Mouse (Mus musculus): ENCODE results near the gene Cacna2d1. TPM values are rescaled to one million over a fixed set of nuclear protein-coding genes. Genes with fewer than 3 reads are reported as not detected.

Cacna2d1 gene
- polyA plus RNA-seq, 1 experiment = 184 TPM

GRCm38 (mm10) chr5:16293825-16294224 is 359.3 kb downstream of the Cacna2d1 start:
- 41% methylated on average over 4 of the region's 4 CpGs for WGBS
- H3K27ac ChIP-seq (ENCODE audit: insufficient read depth, low read depth, low read length) = no peak overlapping the region

GRCm38 (mm10) chr5:16294708-16295107 is 360.2 kb downstream of the Cacna2d1 start:
- H3K4me1 ChIP-seq (ENCODE audit: control insufficient read depth, insufficient read depth, low read length) = no peaks in the 10 kb centered on the region
- no peak overlapping the region for H3K4me3 ChIP-seq (ENCODE audit: insufficient read depth, low read depth, low read length)
- no peak overlapping the region for H3K27ac ChIP-seq (ENCODE audit: insufficient read depth, low read depth, low read length)
- TF ChIP-seq POLR2A (IDR thresholded peaks at IDR 0.05; ENCODE audit: insufficient read depth, low read depth, low read length) = no peak
- TF ChIP-seq CTCF (IDR thresholded peaks at IDR 0.05; ENCODE audit: insufficient read depth, low read depth, low read length) = no peak
- WGBS = 55% methylated on average over 4 of the region's 4 CpGs

More at GRCm38 (mm10) chr5:16293825-16294224, 359.3 kb downstream of the Cacna2d1 start:
- TF ChIP-seq POLR2A (IDR thresholded peaks at IDR 0.05; ENCODE audit: insufficient read depth, low read depth, low read length) (no peak), CTCF (IDR thresholded peaks at IDR 0.05; ENCODE audit: insufficient read depth, low read depth, low read length) (no peak)
- Histone ChIP-seq H3K4me3 (ENCODE audit: insufficient read depth, low read depth, low read length) (no peak overlapping the region), H3K4me1 (ENCODE audit: control insufficient read depth, insufficient read depth, low read length) (no peaks in the 10 kb centered on the region)

- Histone ChIP-seq H3K4me3 (ENCODE audit: insufficient read depth, low read depth, low read length) (no peak overlapping the region), H3K27ac (ENCODE audit: insufficient read depth, low read depth, low read length) (no peak overlapping the region), H3K4me1 (ENCODE audit: control insufficient read depth, insufficient read depth, low read length) (no peaks in the 10 kb centered on the region)
- WGBS = 70% methylated on average over 4 of the region's 4 CpGs
- TF ChIP-seq POLR2A (IDR thresholded peaks at IDR 0.05; ENCODE audit: insufficient read depth, low read depth, low read length) (no peak), CTCF (IDR thresholded peaks at IDR 0.05; ENCODE audit: insufficient read depth, low read depth, low read length) (no peak)
These were observed 362.8 kb downstream of the Cacna2d1 start for GRCm38 (mm10) chr5:16297170-16297771.

- TF ChIP-seq POLR2A (IDR thresholded peaks at IDR 0.05; ENCODE audit: insufficient read depth, low read depth, low read length) (no peak), CTCF (IDR thresholded peaks at IDR 0.05; ENCODE audit: insufficient read depth, low read depth, low read length) (no peak)
- no peaks in the 10 kb centered on the region for H3K4me1 ChIP-seq (ENCODE audit: control insufficient read depth, insufficient read depth, low read length)
- WGBS = 60% methylated on average over 6 of the region's 6 CpGs
- no peak overlapping the region for H3K27ac ChIP-seq (ENCODE audit: insufficient read depth, low read depth, low read length)
- H3K4me3 ChIP-seq (ENCODE audit: insufficient read depth, low read depth, low read length) = no peak overlapping the region
These were observed 365.1 kb downstream of the Cacna2d1 start for GRCm38 (mm10) chr5:16299631-16300030.

GRCm38 (mm10) chr5:16309168-16310006 is 374.9 kb downstream of the Cacna2d1 start:
- 28% methylated on average over 7 of the region's 7 CpGs for WGBS
- no peaks in the 10 kb centered on the region for H3K4me1 ChIP-seq (ENCODE audit: control insufficient read depth, insufficient read depth, low read length)
- no peak for TF ChIP-seq CTCF (IDR thresholded peaks at IDR 0.05; ENCODE audit: insufficient read depth, low read depth, low read length)
- TF ChIP-seq POLR2A (IDR thresholded peaks at IDR 0.05; ENCODE audit: insufficient read depth, low read depth, low read length) = no peak
- H3K4me3 ChIP-seq (ENCODE audit: insufficient read depth, low read depth, low read length) = no peak overlapping the region
- H3K27ac ChIP-seq (ENCODE audit: insufficient read depth, low read depth, low read length) = no peak overlapping the region

- Histone ChIP-seq H3K27ac (ENCODE audit: insufficient read depth, low read depth, low read length) (no peak overlapping the region), H3K4me3 (ENCODE audit: insufficient read depth, low read depth, low read length) (no peak overlapping the region), H3K4me1 (ENCODE audit: control insufficient read depth, insufficient read depth, low read length) (no peaks in the 10 kb centered on the region)
- 81% methylated on average over 5 of the region's 5 CpGs for WGBS
- TF ChIP-seq CTCF (IDR thresholded peaks at IDR 0.05; ENCODE audit: insufficient read depth, low read depth, low read length) = no peak
These were observed 379.8 kb downstream of the Cacna2d1 start for GRCm38 (mm10) chr5:16314242-16314641.

GRCm38 (mm10) chr5:16315983-16316390 is 381.5 kb downstream of the Cacna2d1 start:
- Histone ChIP-seq H3K4me3 (ENCODE audit: insufficient read depth, low read depth, low read length) (no peak overlapping the region), H3K27ac (ENCODE audit: insufficient read depth, low read depth, low read length) (no peak overlapping the region), H3K4me1 (ENCODE audit: control insufficient read depth, insufficient read depth, low read length) (no peaks in the 10 kb centered on the region)
- TF ChIP-seq POLR2A (IDR thresholded peaks at IDR 0.05; ENCODE audit: insufficient read depth, low read depth, low read length) (no peak), CTCF (IDR thresholded peaks at IDR 0.05; ENCODE audit: insufficient read depth, low read depth, low read length) (no peak)

- no peak for TF ChIP-seq CTCF (IDR thresholded peaks at IDR 0.05; ENCODE audit: insufficient read depth, low read depth, low read length)
- TF ChIP-seq POLR2A (IDR thresholded peaks at IDR 0.05; ENCODE audit: insufficient read depth, low read depth, low read length) = no peak
- no peak overlapping the region for H3K4me3 ChIP-seq (ENCODE audit: insufficient read depth, low read depth, low read length)
- 92% methylated on average over 4 of the region's 4 CpGs for WGBS
- no peaks in the 10 kb centered on the region for H3K4me1 ChIP-seq (ENCODE audit: control insufficient read depth, insufficient read depth, low read length)
- no peak overlapping the region for H3K27ac ChIP-seq (ENCODE audit: insufficient read depth, low read depth, low read length)
These were observed 383.3 kb downstream of the Cacna2d1 start for GRCm38 (mm10) chr5:16317680-16318242.

GRCm38 (mm10) chr5:16326610-16327009 is 392.1 kb downstream of the Cacna2d1 start:
- TF ChIP-seq POLR2A (IDR thresholded peaks at IDR 0.05; ENCODE audit: insufficient read depth, low read depth, low read length) = no peak
- TF ChIP-seq CTCF (IDR thresholded peaks at IDR 0.05; ENCODE audit: insufficient read depth, low read depth, low read length) = no peak
- Histone ChIP-seq H3K4me3 (ENCODE audit: insufficient read depth, low read depth, low read length) (no peak overlapping the region), H3K4me1 (ENCODE audit: control insufficient read depth, insufficient read depth, low read length) (no peaks in the 10 kb centered on the region), H3K27ac (ENCODE audit: insufficient read depth, low read depth, low read length) (no peak overlapping the region)
- 91% methylated on average over 3 of the region's 3 CpGs for whole genome bisulfite sequencing
